Mouse (Mus musculus): ENCODE data around the gene Papln.

DNA sequence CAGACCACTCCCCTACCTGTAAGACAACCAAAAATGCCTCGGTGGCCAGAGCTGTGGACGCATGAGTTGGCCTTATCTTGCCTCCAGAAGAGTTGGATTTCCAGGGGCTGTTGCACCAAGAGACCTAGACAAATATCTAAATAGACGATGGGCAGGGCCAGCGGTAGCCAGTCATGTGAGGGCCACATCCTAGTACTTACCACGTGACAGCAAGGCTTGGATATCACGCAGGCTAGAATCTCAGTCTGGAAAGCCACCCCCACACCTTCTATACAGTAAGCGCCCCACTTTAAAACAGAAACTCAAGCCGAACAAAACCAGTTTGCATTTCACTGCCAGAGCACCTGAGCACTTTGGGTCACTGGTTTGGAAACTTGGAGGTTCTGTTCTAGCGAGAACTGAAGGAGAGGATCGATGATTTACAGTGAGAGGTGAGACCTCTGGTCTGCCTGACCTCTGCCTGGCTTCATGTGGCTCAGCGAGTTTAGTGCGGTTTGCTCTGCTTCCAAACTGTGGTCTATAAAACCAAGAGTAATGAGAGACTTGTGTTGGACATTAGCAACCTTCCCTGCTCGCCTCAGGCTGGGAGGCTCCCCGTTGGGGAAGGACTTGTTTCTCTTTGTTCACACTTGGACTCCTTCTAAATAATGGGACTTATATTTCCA is 4.9 kb downstream of the Papln start:
- TF ChIP-seq POLR2A (IDR thresholded peaks at IDR 0.05; ENCODE audit: low read depth, low read length) (no peak), CTCF (IDR thresholded peaks at IDR 0.05; ENCODE audit: extremely low read depth, insufficient read length, insufficient replicate concordance, low read depth, low read length) (no peak)

Measured in small intestine, adult 2 months (tissue).